Mouse (Mus musculus) liver, postnatal 0 days (tissue): ENCODE measurements at regions not wholly inside any gene's neighbourhood (a gene's known extent, or its start where the extent isn't known, plus 50 kb on each side); places are given as distances from the start of the nearest gene placed in this dataset.

Experiments
- ATAC-seq: fragments of 200-750 bp; cut with Nextera tagmentation; 2 replicates; pipeline ENCODE4 v1.8.0; 2017; ENCODE audit warnings: mild to moderate bottlenecking, moderate library complexity
- DNase-seq: peaks from one replicate; pipeline ENCODE4 v3.0.0-alpha.2; 2016
- H3K27ac ChIP-seq: fragments of 300-500 bp; sonication (generic); 2 replicates; pipeline ENCODE4 v1.5.1; 2014; ENCODE audit warnings: antibody characterized with exemption, moderate library complexity, mild to moderate bottlenecking, low read depth
- H3K27me3 ChIP-seq: fragments of 300-500 bp; sonication (generic); 2 replicates; pipeline ENCODE4 v1.6.1; 2014; ENCODE audit warnings: low read length, control low read depth, mixed read lengths; ENCODE audit not compliant: insufficient read depth
- H3K36me3 ChIP-seq: fragments of 300-500 bp; sonication (generic); replicated peaks from 2 replicates; pipeline ENCODE4 v1.6.1; 2014; ENCODE audit warnings: mild to moderate bottlenecking, control low read depth, low read length, moderate library complexity, mixed read lengths; ENCODE audit not compliant: insufficient read depth
- H3K4me1 ChIP-seq: fragments of 300-500 bp; sonication (generic); 2 replicates; pipeline ENCODE4 v1.6.1; 2014; ENCODE audit warnings: antibody characterized with exemption, mild to moderate bottlenecking, control low read depth; ENCODE audit not compliant: insufficient read depth
- H3K4me2 ChIP-seq: fragments of 300-500 bp; sonication (generic); 2 replicates; pipeline ENCODE4 v1.6.1; 2014; ENCODE audit warnings: low read depth, mild to moderate bottlenecking, low read length, moderate library complexity, mixed read lengths
- H3K4me3 ChIP-seq: fragments of 300-500 bp; sonication (generic); 2 replicates; pipeline ENCODE4 v1.5.1; 2014; ENCODE audit warnings: low read depth, low read length
- H3K9ac ChIP-seq: fragments of 300-500 bp; sonication (generic); replicated peaks from 2 replicates; pipeline ENCODE4 v1.6.1; 2014; ENCODE audit warnings: mild to moderate bottlenecking, moderate library complexity
- H3K9me3 ChIP-seq: fragments of 300-500 bp; sonication (generic); 2 replicates; pipeline ENCODE4 v1.6.1; 2016; ENCODE audit warnings: mild to moderate bottlenecking, control low read depth, low read length, mixed read lengths
- CTCF ChIP-seq: sonication (generic); IDR thresholded peaks from 2 replicates; pipeline ENCODE4 v1.5.1; 2016; ENCODE audit warnings: antibody characterized with exemption, low read depth
- EP300 ChIP-seq: IDR thresholded peaks from 2 replicates; pipeline ENCODE4 v1.6.1; 2016; ENCODE audit warnings: antibody characterized with exemption, low read depth, mild to moderate bottlenecking
- WGBS: fragments of 180-500 bp; shearing (Covaris S2); extraction: QIAGEN DNeasy Blood & Tissue Kit; methylation state at CpG from one replicate; pipeline ENCODE4 v1.1.7; 2014; ENCODE audit not compliant: insufficient replicate concordance; 5-methylcytosine and 5-hydroxymethylcytosine counted together

DNA sequence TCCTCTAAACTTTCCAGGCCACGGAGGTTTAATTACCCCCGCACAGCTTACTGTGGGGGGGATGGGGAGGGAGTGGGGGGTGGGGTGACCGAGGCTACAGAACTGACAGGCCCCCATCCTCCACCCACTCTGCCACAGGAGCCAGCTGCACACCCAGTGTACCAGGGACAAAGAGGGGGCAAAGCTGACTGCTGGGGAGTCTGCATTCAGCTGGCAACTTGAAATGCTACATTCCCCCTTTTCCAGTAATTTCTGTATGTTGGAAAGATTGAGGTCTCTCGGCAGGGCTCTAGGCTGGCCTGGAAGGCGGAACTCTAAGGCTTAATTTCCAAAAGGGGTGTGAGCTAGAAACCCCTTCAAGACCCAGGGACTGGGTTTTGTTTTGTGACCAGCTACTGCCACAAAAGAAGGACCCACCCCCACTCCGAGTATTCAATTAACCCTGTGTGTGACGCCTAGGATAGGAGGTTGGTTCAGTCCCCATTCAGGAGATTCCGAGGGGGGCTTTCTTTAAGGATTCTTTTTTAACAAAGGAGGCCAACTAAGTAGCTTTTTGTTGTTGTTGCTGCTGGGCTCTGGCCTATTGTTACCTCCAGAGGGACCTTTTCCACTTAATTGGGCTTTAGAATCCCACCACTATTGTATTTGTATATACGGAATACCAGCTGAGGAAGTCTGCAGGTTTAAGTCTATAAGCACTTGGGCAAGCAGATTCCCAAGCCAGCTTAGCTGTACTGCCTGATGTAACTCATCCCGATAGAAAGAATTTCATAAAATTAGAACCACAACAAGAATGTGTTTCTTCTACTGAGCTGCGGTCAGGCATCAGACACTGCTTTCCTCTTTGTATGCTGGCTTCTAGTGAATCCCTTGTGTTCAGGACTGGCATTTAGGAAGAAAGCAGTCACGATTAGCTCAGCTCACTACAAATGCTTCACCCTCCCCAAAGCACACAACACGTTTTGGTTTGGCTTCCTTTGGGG is 191.2 kb downstream of the Sox11 start:
- WGBS, result 41% methylated on average over 13 of the region's 13 CpGs
- DNase-seq (no peak), ATAC-seq (no peak)
- Histone ChIP-seq H3K27me3 (no peaks in the 10 kb centered on the region), H3K4me2 (no peak overlapping the region), H3K36me3 (no peaks in the 10 kb centered on the region), H3K4me1 (no peaks in the 10 kb centered on the region), H3K9me3 (no peaks in the 10 kb centered on the region), H3K27ac (no peak overlapping the region), H3K4me3 (no peak overlapping the region), H3K9ac (no peak overlapping the region)
- TF ChIP-seq EP300 (no peak), CTCF (no peak)

DNA sequence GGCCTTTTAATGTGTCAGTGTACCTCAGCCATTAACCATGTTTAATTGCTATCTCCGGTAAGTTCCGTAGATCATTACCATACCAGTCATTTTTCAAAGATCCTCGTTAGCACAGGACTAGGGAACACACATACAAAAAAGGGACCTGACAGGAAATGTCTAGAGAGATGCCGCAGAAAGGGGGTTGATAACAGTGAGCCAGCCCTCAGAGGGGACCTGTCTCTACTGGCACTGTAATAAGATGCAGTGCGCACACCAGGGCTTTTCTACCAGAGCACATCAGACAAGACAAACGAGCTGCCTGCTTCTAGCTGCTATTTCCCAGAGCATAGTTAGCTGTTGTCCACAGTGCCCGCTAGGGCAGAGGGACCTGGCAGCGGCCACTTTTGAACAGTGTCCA is 199.1 kb downstream of the Sox11 start:
- no peak overlapping the region for H3K9ac ChIP-seq
- ATAC-seq (no peak), DNase-seq (no peak)
- no peak overlapping the region for H3K27ac ChIP-seq
- WGBS, result 81% methylated on average over 8 of the region's 8 CpGs
- TF ChIP-seq CTCF (no peak), EP300 (no peak)
- H3K27me3 ChIP-seq, result no peaks in the 10 kb centered on the region
- no peak overlapping the region for H3K4me3 ChIP-seq
- H3K9me3 ChIP-seq, result no peaks in the 10 kb centered on the region
- H3K36me3 ChIP-seq, result no peaks in the 10 kb centered on the region
- H3K4me2 ChIP-seq, result no peak overlapping the region
- no peaks in the 10 kb centered on the region for H3K4me1 ChIP-seq

DNA sequence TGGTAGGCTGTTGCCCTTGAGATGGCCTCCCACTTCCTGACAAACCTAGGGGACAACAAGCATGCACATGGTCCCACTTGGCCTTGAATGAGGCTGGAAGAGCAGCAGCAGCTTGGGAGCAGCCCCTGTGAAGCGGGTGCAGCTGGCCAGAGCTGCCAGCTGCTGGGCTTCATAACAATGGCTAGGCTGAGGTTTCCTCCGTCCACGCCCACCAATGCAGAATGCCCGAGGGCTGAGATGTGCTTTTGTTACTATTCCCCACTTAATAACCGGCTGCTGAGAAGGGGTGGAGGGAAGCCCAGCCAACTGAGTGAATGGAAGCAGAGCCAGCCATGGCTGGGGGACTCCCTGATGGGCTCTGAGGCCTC is 202.1 kb downstream of the Sox11 start:
- Histone ChIP-seq H3K27ac (no peak overlapping the region), H3K9ac (no peak overlapping the region), H3K4me3 (no peak overlapping the region), H3K4me1 (no peaks in the 10 kb centered on the region), H3K9me3 (no peaks in the 10 kb centered on the region), H3K36me3 (no peaks in the 10 kb centered on the region), H3K4me2 (no peak overlapping the region), H3K27me3 (no peaks in the 10 kb centered on the region)
- no peak for DNase-seq
- ATAC-seq, result no peak
- TF ChIP-seq EP300 (no peak), CTCF (no peak)
- 39% methylated on average over 5 of the region's 5 CpGs for WGBS

DNA sequence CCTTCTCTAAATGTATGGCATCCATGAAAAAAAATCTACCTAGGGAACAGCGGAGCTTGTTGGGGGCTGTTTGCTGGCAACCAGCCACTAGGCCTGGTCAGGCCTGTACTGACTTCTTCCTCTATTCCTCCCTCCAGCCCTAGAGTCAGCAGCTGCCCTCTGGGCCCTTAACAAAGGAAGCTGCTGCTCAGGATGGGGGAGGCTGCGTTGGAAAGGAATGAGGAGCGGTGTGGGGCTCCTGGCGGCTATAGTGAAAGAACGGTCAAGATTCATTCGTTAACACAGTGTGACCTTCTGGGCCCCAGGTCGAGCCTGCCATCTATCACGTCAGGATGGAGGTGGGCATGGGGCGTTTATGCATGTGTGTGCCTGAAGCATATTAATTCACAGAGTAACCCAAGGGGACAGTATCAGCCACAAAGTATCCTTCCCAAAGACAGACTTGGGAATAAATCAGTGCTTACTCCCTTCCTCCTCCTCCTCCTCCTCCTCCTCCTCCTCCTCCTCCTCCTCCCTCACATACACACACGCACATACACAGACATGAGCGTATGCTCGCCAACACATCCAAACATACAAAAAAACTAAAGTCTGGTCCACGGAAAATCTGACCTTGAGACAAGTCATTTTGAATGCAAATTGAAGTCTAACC is 202.6 kb downstream of the Sox11 start:
- Histone ChIP-seq H3K9ac (no peak overlapping the region), H3K27me3 (no peaks in the 10 kb centered on the region), H3K27ac (no peak overlapping the region), H3K9me3 (no peaks in the 10 kb centered on the region), H3K4me3 (no peak overlapping the region), H3K4me1 (no peaks in the 10 kb centered on the region), H3K4me2 (no peak overlapping the region), H3K36me3 (no peaks in the 10 kb centered on the region)
- TF ChIP-seq EP300, result no peak
- no peak for TF ChIP-seq CTCF
- ATAC-seq, result no peak
- WGBS, result 53% methylated on average over 13 of the region's 13 CpGs
- DNase-seq, result no peak

DNA sequence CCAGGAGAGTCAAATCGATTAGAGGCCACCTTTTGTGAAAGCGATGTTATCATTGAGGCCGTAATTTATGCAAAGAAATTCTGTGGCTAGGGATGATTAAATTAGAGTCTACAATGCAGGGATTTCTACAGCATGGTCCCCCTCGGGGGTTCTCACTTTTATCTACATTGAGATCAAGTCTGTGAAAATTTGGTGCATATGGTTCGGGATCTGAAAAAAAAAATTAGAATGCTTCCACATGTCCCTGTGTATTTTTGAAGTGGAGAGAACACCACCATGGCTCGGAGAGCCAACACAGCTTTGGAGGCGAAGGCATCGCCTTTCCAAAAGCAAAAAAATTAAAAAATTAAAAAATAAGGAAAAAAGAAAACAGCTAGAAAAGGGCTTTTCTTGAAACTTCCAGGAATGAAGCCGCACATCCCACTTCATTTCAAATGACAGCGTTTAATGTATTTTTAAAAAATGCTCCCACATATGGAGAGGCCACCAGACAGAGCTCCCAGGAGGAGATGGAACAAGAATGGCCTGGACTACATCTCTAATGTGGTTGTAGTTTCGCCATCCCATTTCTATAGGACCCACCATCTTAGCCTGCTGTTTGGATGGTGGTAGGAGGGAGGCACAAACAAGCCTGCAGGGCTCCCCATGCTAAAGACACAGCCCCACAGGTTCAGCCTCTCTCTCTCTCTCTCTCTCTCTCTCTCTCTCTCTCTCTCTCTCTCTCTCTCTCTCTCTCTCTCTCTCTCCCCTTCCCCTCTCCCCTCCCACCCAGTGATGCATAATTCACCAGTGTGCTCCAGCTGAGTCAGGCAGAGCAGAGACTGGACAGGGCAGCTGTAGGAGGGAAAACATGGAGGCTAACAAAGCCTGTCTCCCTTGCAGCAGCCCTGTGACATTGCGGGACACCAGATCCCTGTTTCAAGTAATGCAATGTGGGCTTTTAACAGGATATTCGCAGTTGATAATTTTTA is 203.4 kb downstream of the Sox11 start:
- no peak for DNase-seq
- Histone ChIP-seq H3K36me3 (no peaks in the 10 kb centered on the region), H3K4me2 (no peak overlapping the region), H3K27ac (no peak overlapping the region), H3K9me3 (no peaks in the 10 kb centered on the region), H3K27me3 (no peaks in the 10 kb centered on the region), H3K4me3 (no peak overlapping the region), H3K9ac (no peak overlapping the region), H3K4me1 (no peaks in the 10 kb centered on the region)
- WGBS, result 75% methylated on average over 13 of the region's 13 CpGs
- TF ChIP-seq EP300, result no peak
- ATAC-seq, result no peak
